Mouse (Mus musculus) CH12F3 (cell line): ENCODE results near the gene Atxn7l2.
"Not testable (repeated sequence)": the region's sequence is repeated elsewhere in the genome, so short reads cannot be mapped to it uniquely, and the experiment has no call there.

ENCODE experiments used
- in situ Hi-C: fragments of 300-500 bp; cut with MboI; formaldehyde crosslinking; loops from 2 replicates; pipeline ENCODE4 v1.14.3; 2020; ENCODE audit warnings: low sequenced_read_pairs

The Atxn7l2 gene

DNA sequence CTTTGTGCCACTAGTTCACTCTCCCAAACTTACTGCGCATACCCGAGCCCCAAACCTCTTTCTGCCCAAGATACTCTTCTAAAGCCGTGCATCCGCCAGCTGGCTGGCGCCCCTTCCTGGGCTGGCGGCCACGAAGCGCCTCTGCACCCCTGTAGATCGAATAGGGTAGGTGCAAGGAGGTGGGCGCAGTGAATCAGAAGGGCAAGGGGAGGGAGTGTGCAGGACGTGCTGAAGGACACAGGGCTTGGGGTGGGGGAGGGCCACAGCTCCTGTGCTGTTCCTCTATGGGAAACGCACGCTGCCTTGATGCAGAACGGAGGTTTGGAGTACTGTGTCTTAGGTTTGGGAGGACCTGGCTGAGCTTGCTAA, at the start of gene Atxn7l2:
Atxn7l2 (minus strand) TSS at position 164 of the 369 bp plus-strand sequence.
- in situ Hi-C loops = no loop called here

DNA sequence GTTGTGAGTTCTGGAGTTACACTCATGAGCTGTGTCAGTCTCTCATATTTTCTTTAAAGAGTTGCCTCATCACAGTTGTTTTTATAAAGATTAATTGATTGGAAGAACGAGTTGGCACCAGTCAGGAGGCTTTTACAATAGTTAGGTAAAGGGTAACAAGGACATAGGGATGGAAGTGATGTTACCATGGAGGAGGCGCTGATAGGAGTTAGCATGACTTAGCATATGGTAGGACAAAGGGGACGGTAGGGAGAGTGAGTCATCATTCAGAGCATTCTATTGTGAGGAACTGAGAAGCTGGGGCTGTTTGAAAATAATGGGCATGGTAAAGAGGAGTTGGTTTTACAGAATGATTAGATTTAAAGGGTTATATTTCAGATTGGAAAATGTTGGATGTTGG, 48.6 kb upstream of the Atxn7l2 start:
- in situ Hi-C loops = no loop called here

DNA sequence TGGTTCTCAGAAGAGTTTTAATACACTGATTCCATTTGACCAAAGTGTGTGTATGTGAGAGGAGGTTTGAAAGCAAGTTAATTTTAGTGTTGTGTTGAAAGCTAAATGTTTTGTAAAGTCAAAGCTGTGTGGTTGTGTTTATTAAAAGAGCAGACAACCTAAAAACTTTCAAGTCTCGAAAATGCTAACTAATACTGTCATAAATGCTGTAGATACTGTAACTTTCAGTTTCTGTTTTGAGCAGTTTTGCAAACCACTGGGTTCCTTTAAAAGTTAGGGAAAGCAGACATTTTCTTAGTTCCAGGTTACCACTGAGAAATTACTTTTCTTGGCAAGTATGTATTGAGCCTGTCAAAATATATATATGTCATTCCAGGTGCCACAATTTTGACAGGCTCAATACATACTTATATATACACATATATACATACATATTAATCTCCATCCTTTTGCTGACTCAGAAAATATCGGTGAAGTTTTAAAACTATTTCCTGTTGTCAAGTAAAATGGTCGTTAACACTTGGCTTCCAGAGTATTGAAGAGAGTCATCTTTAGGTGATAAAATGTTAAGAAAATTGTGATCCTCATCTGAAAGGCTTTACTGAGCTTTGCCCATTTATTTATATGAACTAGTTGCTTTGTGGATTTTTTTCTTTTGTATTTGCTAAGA, 47.2 kb upstream of the Atxn7l2 start:
- in situ Hi-C loops = no loop called here

DNA sequence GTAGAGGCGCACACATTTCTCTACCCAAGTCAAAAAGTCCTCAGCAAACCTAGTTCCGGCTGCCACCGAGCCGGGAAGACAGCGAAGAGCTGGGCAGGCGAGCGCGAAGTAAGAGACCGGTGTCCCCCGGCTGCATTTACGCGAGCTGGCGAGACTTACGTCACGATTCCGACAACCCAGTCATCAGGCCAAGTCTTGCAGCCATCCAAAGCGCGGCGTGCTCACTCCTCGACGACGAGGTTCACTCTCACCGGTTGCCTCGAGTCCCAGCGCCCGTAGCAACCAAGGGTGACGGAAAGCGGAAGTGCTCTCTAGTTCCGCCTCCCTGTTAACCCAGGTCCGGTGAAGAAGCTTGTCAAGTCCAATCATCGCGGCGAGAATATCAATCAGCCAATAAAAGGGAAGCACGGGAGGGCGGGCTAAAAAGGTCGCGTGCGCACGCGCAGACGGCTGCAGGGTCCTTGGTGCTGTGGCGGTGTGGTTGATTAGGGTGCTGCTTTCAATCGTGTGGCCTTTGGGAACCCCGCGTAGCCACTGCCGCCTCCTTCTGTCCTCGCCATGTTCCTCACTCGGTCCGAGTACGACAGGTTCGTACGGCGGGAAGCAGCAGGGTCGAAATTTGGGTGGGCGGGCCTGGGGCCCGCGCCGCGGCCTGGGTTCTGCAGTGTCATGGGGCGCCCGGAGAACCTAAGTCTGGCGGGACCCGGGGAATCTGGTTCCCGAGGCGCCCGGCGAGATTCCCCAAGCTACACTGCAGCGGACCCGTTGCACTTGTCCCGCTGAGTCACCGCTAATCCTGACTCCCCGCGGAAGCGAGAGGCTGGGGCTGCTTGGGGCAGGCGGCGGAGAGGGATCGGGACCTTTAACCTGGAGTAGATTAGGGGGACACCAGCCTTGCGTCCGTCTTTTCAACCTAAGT, 46.2 kb upstream of the Atxn7l2 start, which contains the start of gene Psma5:
Psma5 (plus strand) TSS at position 208 of the 919 bp plus-strand sequence.
- in situ Hi-C loops = no loop called here

DNA sequence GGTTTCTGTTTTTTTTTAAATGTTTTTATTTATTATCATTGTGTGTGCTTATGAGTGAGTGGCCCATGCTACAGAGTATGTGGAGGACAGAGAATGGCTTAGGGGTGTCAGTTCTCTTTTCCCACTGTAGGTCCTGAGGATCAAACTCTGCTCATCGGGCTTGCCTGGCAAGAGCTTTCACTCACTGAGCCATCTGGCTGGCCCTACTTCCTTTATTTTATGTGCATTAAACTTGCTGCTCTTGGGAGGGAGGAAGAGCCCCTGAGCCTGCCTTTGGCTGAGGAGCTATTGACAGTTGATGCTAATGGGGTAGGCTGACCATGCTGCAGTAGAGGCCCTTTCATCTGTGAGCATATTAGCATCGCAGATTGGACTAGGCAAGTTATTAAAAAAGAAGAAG, 36.1 kb upstream of the Atxn7l2 start:
- in situ Hi-C loops = no loop called here

DNA sequence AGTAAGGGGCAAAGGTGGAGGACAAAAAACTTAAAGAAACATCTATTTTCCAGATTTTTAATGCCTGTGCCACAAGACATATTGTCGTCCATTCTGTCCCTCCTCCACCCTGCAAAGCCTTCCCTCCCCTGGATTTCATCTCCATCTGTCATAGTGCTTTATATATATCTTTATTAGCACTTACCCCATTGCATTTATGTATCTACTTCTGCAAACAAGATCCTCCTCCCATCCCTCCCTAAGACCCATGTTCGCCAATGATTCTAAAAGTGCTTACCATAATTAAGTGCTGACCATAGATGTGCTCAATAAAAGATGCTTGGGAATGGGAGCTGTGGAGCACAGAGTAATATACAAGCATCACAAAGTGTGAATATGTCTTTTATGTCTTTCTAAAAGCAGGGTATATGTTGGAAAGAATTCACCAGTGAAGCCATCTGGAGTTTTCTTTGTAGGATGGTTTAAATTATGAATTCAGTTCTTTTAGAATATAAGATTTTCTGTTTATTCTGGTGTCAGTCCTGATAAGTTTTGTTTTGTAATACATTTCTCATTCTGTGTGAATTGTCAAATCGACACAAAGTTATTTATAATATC, 30.6 kb upstream of the Atxn7l2 start:
- in situ Hi-C loops = no loop called here

DNA sequence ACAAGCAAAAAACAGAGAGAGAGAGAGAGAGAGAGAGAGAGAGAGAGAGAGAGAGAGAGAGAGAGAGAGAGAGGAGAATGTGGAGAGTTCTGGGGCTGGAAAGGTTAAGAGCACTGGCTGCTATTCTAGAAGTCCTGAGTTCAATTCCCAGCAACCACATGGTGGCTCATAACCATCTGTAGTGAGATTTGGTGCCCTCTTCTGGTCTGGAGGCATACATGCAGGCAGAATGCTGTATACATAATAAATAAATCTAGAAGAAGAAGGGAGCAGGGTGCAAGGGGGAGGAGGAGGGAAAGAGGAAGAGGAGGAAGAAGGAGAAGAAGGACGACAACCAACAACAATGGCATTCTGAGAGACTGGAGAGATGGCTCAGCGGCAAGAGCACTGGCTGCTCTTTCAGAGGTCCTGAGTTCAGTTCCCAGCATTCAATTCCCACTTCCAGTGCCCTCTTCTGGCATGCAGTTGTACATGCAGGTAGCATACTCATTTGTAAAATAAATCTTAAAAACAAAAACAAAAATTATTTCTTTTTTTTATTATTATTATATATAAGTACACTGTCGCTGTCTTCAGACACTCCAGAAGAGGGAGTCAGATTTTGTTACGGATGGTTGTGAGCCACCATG, 26.9 kb upstream of the Atxn7l2 start:
- in situ Hi-C loops = not testable (repeated sequence)

DNA sequence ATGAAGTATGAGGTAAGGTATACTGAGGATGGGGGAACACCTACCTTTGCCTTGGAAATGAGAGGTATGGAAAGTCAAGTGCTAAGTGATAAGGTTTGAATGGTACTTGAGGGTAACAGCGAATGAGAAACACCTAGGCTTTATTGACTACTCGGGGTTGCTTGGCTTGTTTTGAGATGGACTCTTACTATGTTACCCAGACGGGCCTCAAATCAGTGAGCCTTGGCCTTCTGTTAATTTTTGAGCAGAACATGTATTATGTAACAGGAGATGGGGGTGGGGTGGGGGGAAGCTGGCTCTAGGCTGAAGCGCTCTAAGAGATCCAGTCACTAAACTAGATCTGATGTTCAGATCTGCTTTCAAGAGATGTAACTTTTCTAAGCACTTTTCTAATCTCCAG, 20.9 kb upstream of the Atxn7l2 start:
- in situ Hi-C loops = no loop called here

DNA sequence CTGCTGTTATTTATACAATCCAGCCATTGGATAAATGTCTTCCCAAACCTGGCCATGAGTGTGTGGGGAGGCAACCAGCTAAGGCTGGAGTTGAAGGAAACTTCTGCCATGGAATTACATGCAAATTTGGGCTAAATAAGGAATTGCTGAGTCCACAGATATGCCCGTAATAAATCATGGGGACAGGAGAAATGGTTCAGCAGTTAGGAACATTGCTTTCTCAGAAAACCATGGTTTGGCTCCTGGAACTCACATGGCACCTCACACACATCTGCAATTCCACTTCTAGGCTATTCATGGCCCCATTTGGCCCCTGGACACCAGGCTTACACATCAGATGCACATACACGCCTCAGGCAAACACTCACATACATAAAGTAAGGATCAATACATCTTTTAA, 16.8 kb upstream of the Atxn7l2 start:
- in situ Hi-C loops = no loop called here

DNA sequence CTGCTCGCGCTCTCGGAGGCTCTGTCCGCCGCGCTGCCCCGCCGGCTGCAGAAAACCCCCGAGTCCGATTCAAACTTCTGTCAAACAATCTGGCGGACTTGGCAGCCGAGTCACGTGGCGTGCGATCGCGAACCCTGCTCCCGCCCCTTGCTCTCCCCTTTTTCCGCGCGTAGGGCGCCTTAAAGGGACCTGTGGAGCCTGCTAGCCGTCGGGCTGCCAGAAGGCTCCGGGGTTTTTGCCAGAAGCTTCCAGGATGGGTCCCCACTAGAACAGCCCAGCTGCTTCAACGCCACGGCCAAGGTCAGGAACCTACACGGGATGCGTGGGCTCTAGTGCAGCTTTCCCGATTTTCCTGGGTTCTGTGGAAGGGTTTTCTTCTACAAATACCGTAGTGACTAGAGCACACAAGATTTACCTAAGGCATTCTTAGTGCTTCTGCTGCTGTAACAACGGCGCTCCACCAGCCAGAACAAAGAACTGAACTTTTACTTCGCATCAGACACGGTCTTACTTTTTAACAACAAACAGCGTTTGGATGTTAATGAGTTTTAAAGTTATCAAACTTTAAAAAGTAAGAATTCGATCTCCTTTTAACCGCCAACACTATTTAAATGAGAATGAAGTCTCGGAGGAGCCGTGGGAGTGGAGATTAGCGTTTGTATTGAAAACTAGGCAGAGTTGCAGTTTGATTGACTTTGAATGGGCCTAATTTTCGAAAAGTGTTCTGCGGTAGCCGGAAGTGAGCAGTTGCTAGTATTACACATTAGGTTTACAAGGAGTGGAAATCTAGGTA, 16.0 kb upstream of the Atxn7l2 start, which contains the start of gene Sypl2:
Sypl2 (minus strand) TSS at position 91 of the 793 bp plus-strand sequence.
- in situ Hi-C loops = no loop called here

DNA sequence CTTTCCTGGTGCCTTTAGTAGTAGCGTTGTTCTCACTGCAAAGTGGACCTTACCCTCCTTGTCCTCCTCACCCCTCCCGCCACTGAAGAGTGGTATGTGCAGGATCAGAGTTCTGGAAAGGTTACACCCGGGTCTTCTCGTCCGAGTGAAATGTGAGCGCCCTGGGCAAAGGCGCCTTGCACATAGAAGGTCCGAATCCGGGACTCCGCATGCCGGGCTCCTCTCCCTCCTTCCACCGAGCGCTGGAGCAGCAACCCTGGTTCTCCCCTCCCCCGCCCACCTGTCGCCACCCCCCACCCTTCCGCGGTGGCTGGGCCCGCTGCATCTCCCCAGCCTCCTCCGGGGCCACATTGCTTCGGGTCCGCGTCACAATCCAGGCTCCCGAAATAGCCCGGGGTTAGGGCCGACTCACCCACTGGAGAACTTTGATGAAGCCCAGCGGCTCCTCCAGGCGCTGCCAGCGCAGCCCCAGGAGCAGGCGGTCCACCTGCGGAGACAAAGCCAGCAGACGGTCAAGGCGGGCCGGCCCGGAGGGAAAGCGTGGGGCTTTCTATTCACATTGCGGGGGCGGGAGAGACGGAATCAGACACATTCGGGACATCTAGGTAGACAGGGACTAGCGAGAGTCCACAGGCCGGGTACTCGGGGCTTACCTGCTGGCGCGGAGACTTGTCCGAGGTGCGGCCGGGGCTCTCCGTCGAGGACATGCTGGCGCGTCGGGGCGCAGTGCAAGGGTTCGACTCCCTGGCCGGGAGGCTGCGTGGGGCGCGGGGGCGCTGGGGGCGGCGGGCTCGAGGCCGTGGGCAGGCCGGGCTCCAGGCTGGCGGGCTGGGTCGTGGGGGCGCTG, 15.2 kb upstream of the Atxn7l2 start:
- in situ Hi-C loops = no loop called here

DNA sequence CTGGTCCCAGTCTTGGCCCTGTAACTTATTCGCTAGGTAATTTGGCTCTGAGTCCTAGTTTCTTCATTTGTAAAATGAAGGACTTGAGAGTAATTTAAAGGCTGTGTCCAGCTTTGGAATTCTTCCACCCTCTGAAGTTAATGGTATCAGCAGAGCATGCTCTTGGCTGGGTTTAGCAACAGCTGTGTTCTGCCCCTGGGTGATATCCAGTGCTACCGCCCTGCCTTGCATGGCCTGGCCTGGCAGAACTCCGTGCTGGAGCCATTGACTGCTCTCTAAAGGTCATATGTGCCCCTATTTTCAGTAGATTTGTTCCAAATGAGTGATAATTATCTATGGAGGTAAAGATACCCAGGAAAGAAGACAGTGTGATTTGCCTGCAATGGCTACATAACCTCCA, 9.9 kb upstream of the Atxn7l2 start:
- in situ Hi-C loops = no loop called here

DNA sequence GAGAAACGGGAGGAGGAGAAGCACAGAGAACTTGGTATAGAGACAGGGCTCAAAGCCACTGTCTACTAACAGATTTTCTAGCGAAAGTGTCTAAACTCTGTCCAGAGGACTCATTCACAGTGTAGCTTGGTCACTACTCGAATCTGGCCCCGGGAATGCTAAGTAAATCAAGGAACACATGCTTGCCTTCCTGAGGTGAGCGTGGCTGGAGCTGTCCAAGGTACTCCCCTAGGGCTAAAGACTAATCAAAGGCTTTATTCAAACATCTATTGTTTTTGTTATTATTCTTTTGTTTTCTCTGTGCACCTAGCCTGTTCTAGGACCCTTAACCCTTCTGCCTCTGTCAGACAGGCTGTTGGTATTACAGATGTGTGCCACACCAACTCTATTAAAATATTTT, 4.0 kb upstream of the Atxn7l2 start:
- in situ Hi-C loops = no loop called here

DNA sequence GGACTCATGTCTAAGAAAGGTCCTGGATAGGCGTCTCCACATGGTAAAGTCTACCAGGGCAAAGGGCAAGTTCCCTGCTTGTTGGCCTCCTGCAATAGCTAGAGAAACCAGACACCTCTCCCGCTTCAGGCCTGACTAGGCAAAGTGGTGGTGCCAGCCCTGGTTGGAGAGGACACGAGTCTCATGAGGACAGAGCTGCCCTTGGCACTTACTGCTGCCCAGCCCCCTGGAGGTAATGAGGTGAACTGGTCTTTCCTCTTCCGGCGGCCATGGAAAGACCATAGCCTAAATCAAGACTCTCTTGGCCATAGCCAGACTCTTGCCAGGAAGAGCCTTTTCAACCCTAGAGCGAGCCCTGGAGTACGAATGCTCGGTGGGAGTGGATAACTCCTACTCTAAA, 1.7 kb upstream of the Atxn7l2 start:
- in situ Hi-C loops = no loop called here

DNA sequence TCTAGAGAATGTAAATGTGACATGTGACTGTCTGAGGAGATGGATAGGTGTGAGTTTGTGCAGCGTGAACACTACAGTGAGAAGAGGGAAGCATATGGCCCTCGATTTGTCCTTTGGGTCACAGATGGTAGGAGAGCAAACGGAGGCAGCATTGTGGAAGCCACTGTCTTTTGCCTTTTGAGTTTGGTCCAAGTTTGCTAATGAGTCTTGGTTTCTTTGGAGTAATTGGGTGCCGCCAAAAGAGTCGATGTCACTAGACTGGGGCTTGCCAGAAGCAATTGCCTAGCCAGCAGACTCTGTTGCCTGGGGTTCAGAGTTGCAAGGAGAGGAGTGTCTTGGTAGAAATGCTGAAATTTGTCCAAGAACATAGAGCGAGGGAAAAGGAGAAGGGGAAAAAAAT, 1.1 kb upstream of the Atxn7l2 start:
- in situ Hi-C loops = no loop called here

DNA sequence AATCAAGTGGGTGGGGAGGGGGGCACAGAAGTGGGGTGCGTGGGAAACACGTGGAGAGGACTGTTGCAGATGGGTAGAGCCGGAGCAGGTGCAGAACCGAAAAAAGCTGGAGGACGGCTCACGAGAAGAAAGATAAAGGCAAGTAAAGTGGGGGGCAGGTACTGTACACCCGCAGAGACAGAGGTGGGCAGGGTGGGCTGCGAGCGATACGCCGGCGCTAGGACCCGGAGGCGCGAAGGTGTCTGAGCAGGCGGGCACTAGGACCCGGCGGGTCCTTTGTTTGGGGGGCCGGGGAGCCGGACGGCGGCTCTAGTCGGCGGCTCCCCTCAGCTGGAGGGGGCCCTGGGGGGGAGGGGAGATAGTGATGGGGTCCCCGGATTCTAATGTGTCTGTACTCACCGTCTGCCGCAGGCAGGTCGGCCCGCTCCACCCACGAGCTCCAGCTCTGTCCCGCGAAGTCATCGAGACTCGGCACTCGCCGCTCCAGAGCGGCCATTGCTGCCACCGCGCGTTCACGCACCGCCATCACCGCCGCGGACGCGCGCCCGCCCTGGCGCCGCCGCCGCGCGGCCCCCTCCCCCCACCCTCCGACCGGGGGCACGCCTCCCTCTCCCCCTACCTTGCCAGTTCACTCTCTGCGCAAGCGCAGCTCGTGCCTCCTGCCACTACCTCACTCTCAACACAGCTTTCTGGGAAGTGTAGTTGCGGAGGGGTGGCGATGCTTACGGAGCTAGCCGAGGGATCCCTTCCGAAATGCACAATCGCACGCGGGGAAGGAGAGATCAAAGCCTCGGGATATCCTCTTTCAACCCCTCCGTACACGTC, 576 bp downstream of the Atxn7l2 start:
- in situ Hi-C loops = no loop called here

DNA sequence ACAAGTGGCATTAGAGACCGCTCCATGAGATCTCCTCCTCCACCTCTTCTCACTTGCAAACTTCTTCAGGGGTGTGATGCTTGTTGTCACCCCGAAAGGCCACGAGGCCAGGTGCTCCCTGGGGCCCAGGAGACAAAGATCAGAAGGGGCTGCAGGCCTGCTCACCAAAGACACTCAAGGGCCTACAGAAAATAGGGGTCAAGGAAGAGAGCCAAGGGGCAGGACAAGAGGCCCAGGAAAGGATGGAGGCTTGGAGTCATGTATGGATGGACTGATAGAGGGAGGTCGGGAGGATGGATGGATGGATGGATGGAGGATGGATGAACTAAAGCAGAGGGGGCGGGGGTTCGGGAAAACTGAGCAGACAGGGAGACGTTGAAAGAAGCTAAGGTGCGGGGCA, 1.2 kb downstream of the Atxn7l2 start:
- in situ Hi-C loops = no loop called here

DNA sequence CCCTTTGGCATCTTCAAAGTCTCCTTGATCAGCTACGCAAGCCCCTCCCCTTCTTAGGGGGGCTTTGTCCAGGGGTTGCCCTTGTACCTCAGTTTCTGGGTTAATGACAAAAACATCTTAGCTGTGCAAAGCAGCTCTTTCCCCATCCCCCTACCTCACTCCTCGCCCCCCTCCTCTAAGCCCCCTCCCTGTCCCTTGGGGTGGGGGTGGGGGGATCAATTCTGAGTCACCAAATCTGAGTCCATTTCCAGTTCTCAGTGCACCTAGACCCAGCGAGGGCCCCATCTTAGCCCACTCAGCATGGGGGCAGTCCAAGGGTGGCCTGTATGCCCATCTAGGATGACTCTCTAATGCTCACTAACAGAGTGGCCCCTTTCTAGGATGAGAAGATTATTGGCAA, 1.7 kb downstream of the Atxn7l2 start:
- in situ Hi-C loops = no loop called here
